Mouse (Mus musculus): ENCODE results near the gene Rxfp2. TPM values are rescaled to one million over a fixed set of nuclear protein-coding genes. Genes with fewer than 3 reads are reported as not detected.

Gene Rxfp2
- polyA plus RNA-seq, 1 experiment from 2014 or later = 0.43 TPM

DNA sequence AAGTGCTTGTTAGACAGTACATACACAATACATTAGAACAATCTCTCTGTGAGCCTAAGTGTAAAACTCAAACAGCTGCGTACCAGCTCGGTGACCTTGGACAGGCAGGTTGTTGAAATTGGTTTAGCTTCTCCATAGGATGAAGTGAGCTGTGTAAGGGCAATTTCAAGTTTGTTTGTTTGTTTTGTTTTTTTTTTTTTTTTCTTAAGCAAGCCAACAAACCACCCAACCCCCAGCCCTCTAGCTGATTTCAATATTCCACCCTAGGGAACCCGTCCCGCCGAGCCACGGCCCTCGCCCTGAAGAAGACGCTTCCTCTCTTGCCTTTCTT is 99.6 kb downstream of the Rxfp2 start:
- 0 out of 2 replicates have a peak overlapping the region, but pooled peaks have one; percentile 68 for H3K27ac ChIP-seq
- no peak for ATAC-seq

DNA sequence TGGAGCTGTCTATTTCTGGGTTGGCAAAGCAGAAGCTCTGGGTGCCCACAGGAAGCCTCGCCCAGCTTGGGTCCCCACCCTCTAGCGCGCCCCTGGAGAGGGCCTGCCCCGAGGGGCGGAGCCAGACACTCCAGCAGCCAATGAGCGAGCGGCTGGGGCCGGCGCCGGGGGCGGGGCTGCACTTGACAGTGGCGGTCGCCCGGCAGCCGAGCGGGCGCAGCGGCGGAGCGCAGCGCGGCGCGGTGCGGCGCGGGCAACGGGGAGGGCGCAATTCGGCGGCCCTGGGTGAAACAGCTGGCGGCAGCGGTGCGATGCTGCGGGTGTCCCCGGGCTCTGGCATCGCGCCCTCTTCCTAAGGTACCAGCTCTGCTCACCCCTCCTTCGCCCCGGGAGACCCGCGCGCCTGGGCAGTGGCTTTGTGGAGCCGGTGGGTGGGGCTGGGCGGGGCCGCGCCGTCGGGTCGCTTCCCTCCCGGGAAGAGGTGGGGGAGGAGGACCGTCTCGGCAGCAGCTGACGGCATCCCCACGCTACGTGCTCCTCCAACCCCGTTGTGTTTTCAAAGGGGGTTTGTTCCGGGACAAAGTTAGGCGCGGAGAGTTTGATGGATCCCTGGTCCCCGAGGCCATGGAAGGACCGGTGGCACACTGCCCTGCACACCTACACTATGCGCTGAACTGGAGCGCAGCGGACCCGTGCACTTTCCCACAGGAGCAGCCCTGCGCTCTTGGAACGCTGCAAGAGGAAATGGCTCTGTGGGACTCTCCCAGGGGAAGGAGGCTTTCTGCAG is 100.2 kb downstream of the Rxfp2 start, which contains the start of gene Fry:
Fry (plus strand) TSS at position 191 of the 787 bp plus-strand sequence.
- H3K27ac ChIP-seq = peak within 1 kb of the TSS; percentile 68

More for the DNA sequence above, 99.6 kb downstream of the Rxfp2 start:
- 0 out of 2 replicates have a peak, but pooled peaks cover 7% of the 10 kb centered on the region for H3K27me3 ChIP-seq
- no peaks in the 10 kb centered on the region for H3K9me3 ChIP-seq
- 21% methylated on average over 8 of the region's 8 CpGs for WGBS
- peak overlapping the region; percentile 83 for H3K4me2 ChIP-seq (replicated peaks)
- peaks cover 22% of the 10 kb centered on the region for H3K4me1 ChIP-seq (replicated peaks)
- H3K9ac ChIP-seq (replicated peaks) = peak overlapping the region; percentile 72; the same call in 1 of the 2 replicates
- no peaks in the 10 kb centered on the region for H3K36me3 ChIP-seq
- H3K4me3 ChIP-seq (replicated peaks) = peak overlapping the region; percentile 75

DNA sequence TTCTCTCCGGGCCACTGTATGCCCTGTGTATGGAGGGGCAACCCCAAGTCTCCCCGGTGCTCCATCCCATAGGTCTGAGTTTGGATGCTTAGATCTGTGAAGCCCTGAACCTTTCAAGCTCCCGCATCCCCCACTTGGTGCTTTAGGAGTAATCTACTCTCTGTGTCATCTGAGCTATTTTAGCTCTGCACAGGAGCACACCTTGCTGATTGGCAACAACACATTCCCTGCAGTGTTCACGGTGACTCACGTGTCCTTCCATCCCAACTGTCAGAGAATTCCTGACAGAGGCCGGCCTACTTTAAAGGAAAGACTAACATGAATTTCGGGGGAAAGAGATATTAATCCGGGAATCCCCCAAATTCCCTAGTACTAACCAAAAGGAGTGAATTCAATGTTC is 102.2 kb downstream of the Rxfp2 start:
- H3K4me3 ChIP-seq (replicated peaks) = no peak overlapping the region
- 90% methylated on average over 8 of the region's 8 CpGs for WGBS
- no peaks in the 10 kb centered on the region for H3K9me3 ChIP-seq
- H3K27me3 ChIP-seq = 0 out of 2 replicates have a peak, but pooled peaks cover 7% of the 10 kb centered on the region
- no peak for ATAC-seq
- H3K36me3 ChIP-seq = no peaks in the 10 kb centered on the region
- no peak overlapping the region for H3K9ac ChIP-seq (replicated peaks)
- H3K27ac ChIP-seq = no peak overlapping the region
- peaks cover 11% of the 10 kb centered on the region for H3K4me1 ChIP-seq (replicated peaks)
- no peak overlapping the region for H3K4me2 ChIP-seq (replicated peaks)

More for the DNA sequence above, 100.2 kb downstream of the Rxfp2 start, which contains the start of gene Fry:
- Histone ChIP-seq H3K4me3 (replicated peaks) (peak within 1 kb of the TSS; percentile 75), H3K36me3 (no peaks in the 10 kb centered on the region), H3K27me3 (0 out of 2 replicates have a peak, but pooled peaks cover 7% of the 10 kb centered on the region), H3K9me3 (no peaks in the 10 kb centered on the region), H3K4me1 (replicated peaks) (peaks cover 22% of the 10 kb centered on the region), H3K9ac (replicated peaks) (peak within 1 kb of the TSS; percentile 72), H3K4me2 (replicated peaks) (peak within 1 kb of the TSS; percentile 83)
- 1% methylated on average over 55 of the region's 68 CpGs for WGBS
- ATAC-seq = peak; percentile 97

- Histone ChIP-seq H3K4me3 (replicated peaks) (no peak overlapping the region), H3K4me1 (replicated peaks) (peaks cover 5% of the 10 kb centered on the region; the same call in 1 of the 2 replicates), H3K9ac (replicated peaks) (no peak overlapping the region), H3K4me2 (replicated peaks) (no peak overlapping the region), H3K27ac (no peak overlapping the region), H3K9me3 (no peaks in the 10 kb centered on the region), H3K36me3 (no peaks in the 10 kb centered on the region), H3K27me3 (0 out of 2 replicates have a peak, but pooled peaks cover 7% of the 10 kb centered on the region)
- 86% methylated on average over 4 of the region's 4 CpGs for WGBS
- ATAC-seq = no peak
These were observed 103.6 kb downstream of the Rxfp2 start for GRCm38 (mm10) chr5:150122095-150122494.

GRCm38 (mm10) chr5:150122571-150122970 is 104.1 kb downstream of the Rxfp2 start:
- no peak overlapping the region for H3K4me2 ChIP-seq (replicated peaks)
- no peak overlapping the region for H3K4me3 ChIP-seq (replicated peaks)
- H3K4me1 ChIP-seq (replicated peaks) = peaks cover 5% of the 10 kb centered on the region; the same call in 1 of the 2 replicates
- H3K36me3 ChIP-seq = no peaks in the 10 kb centered on the region
- H3K27ac ChIP-seq = no peak overlapping the region
- 88% methylated on average over 2 of the region's 2 CpGs for WGBS
- 0 out of 2 replicates have a peak, but pooled peaks cover 7% of the 10 kb centered on the region for H3K27me3 ChIP-seq
- no peak overlapping the region for H3K9ac ChIP-seq (replicated peaks)
- no peaks in the 10 kb centered on the region for H3K9me3 ChIP-seq
- no peak for ATAC-seq

- Histone ChIP-seq H3K36me3 (no peaks in the 10 kb centered on the region), H3K4me1 (replicated peaks) (peaks cover 9% of the 10 kb centered on the region; the same call in 1 of the 2 replicates), H3K27ac (no peak overlapping the region), H3K9ac (replicated peaks) (no peak overlapping the region), H3K9me3 (no peaks in the 10 kb centered on the region), H3K27me3 (no peaks in the 10 kb centered on the region), H3K4me3 (replicated peaks) (no peak overlapping the region), H3K4me2 (replicated peaks) (no peak overlapping the region)
- ATAC-seq = no peak
- WGBS = 88% methylated on average over 9 of the region's 9 CpGs
These were observed 107.4 kb downstream of the Rxfp2 start for GRCm38 (mm10) chr5:150125920-150126319.

- no peak overlapping the region for H3K9ac ChIP-seq (replicated peaks)
- H3K4me1 ChIP-seq (replicated peaks) = peaks cover 11% of the 10 kb centered on the region; the same call in 1 of the 2 replicates
- no peaks in the 10 kb centered on the region for H3K27me3 ChIP-seq
- no peak for ATAC-seq
- H3K9me3 ChIP-seq = no peaks in the 10 kb centered on the region
- H3K27ac ChIP-seq = no peak overlapping the region
- WGBS = 72% methylated on average over 8 of the region's 8 CpGs
- H3K4me2 ChIP-seq (replicated peaks) = no peak overlapping the region
- H3K36me3 ChIP-seq = no peaks in the 10 kb centered on the region
- H3K4me3 ChIP-seq (replicated peaks) = no peak overlapping the region
These were observed 110.0 kb downstream of the Rxfp2 start for GRCm38 (mm10) chr5:150128432-150128831.

DNA sequence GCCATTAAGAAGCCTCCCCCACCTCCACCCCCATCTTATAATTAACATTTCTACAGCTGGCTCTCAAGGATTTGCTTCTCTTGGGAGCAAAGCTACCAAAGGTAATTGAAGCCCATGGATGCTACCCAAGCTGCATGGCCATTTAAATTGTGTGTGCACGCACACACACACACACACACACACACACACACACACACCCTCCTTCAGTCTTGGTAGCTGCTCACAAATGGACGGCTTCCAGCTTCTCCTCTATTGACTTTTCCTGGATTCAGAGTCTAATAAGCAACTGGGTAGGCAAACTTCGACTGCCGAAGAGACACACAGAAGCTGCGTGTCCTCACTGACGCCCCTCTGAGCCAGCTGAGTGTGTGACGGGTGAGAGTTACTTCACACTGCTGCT is 111.7 kb downstream of the Rxfp2 start:
- peaks cover 11% of the 10 kb centered on the region; the same call in 1 of the 2 replicates for H3K4me1 ChIP-seq (replicated peaks)
- no peak overlapping the region for H3K27ac ChIP-seq
- WGBS = 74% methylated on average over 7 of the region's 7 CpGs

DNA sequence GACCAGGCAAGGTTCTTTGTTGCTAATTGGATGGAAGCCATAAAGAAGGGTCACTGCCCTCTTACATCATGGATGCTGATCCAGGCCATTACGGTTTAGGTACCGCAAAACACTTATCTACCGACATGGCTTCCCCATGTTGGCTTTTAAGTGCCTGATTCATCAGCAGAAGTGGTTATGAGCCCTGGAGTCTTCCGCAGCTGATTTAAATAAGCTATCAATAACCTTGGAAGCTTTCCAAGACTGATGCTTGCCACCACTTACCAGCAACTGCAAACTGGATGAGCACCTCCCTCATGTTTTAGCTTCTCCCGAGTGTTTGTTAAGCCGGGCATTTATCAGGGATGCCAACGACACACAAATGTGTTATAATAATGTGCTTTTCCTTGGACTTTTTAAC is 112.7 kb downstream of the Rxfp2 start:
- Histone ChIP-seq H3K4me3 (replicated peaks) (no peak overlapping the region), H3K27me3 (no peaks in the 10 kb centered on the region), H3K27ac (no peak overlapping the region), H3K4me2 (replicated peaks) (no peak overlapping the region), H3K36me3 (no peaks in the 10 kb centered on the region), H3K9me3 (no peaks in the 10 kb centered on the region), H3K9ac (replicated peaks) (no peak overlapping the region), H3K4me1 (replicated peaks) (peaks cover 11% of the 10 kb centered on the region; the same call in 1 of the 2 replicates)
- ATAC-seq = no peak
- 67% methylated on average over 7 of the region's 7 CpGs for WGBS

More for the DNA sequence above, 111.7 kb downstream of the Rxfp2 start:
- no peak overlapping the region for H3K4me2 ChIP-seq (replicated peaks)
- H3K4me3 ChIP-seq (replicated peaks) = no peak overlapping the region
- no peaks in the 10 kb centered on the region for H3K9me3 ChIP-seq
- H3K27me3 ChIP-seq = no peaks in the 10 kb centered on the region
- H3K9ac ChIP-seq (replicated peaks) = no peak overlapping the region
- no peaks in the 10 kb centered on the region for H3K36me3 ChIP-seq
- ATAC-seq = 0 out of 2 replicates have a peak, but pooled peaks have one; percentile 27

Other genes with a start within 250 kb of the Rxfp2 start
- 35.4 and 37.4 TPM in 2 replicates for gene Fry, start 100.0 kb downstream of the Rxfp2 start, polyA plus RNA-seq (2015; fragmentation: Nextera tagmentation; extraction: Ambion mirVana)